Comparison of ENCODE assay signal across 8 mouse cellular contexts in genomic region chr17:23546702-23547505, GRCm38 (mm10). TPM values are rescaled to one million over a fixed set of nuclear protein-coding genes. Genes with fewer than 3 reads are reported as not detected.
DNase-seq lines count a peak whose midpoint lies in the region; ATAC-seq and TF ChIP-seq lines count a peak whose summit lies in the region.

No protein-coding gene starts in this region.

- H3K4me2 ChIP-seq in heart, embryonic 11.5 days, result peak overlapping the region; percentile 63
- peak overlapping the region; percentile 56 for H3K4me2 ChIP-seq in kidney, embryonic 15.5 days
- H3K4me2 ChIP-seq in limb, embryonic 15.5 days, result peak overlapping the region; percentile 45
- H3K4me2 ChIP-seq in midbrain, embryonic 16.5 days (ENCODE audit: low read length), result peak overlapping the region; percentile 58

- WGBS in bone marrow, adult 2 months, result under 1% methylated on average over 42 of the region's 42 CpGs
- under 1% methylated on average over 42 of the region's 42 CpGs for WGBS in heart, embryonic 11.5 days (ENCODE audit: insufficient replicate concordance)
- under 1% methylated on average over 42 of the region's 42 CpGs for WGBS in kidney, embryonic 15.5 days
- 1% methylated on average over 42 of the region's 42 CpGs for WGBS in limb, embryonic 15.5 days
- WGBS in midbrain, embryonic 16.5 days, result under 1% methylated on average over 42 of the region's 42 CpGs

- H3K4me1 ChIP-seq in bone marrow, adult 2 months (ENCODE audit: control insufficient read depth, insufficient read depth, low read length), result no peaks in the 10 kb centered on the region; the same call in 1 of the 2 replicates
- peaks cover 62% of the 10 kb centered on the region for H3K4me1 ChIP-seq in erythroblast, embryonic 14.5 days (ENCODE audit: control insufficient read depth)
- no peaks in the 10 kb centered on the region; the same call in 1 of the 2 replicates for H3K4me1 ChIP-seq in heart, embryonic 11.5 days (ENCODE audit: control insufficient read depth, insufficient read depth, low read length)
- H3K4me1 ChIP-seq in kidney, embryonic 15.5 days, result peaks cover 32% of the 10 kb centered on the region
- peaks cover 22% of the 10 kb centered on the region for H3K4me1 ChIP-seq in limb, embryonic 15.5 days
- peaks cover 5% of the 10 kb centered on the region for H3K4me1 ChIP-seq in midbrain, embryonic 16.5 days (ENCODE audit: control insufficient read depth, insufficient read depth, low read length)

- peak overlapping the region; percentile 85 for H3K4me3 ChIP-seq in bone marrow, adult 2 months (replicated peaks; ENCODE audit: control insufficient read depth, low read depth, low read length)
- peak overlapping the region; percentile 76 for H3K4me3 ChIP-seq in erythroblast, embryonic 14.5 days (replicated peaks)
- H3K4me3 ChIP-seq in heart, embryonic 11.5 days (ENCODE audit: low read depth, low read length), result peak overlapping the region; percentile 82
- peak overlapping the region; percentile 63 for H3K4me3 ChIP-seq in kidney, embryonic 15.5 days (replicated peaks)
- peak overlapping the region; percentile 69 for H3K4me3 ChIP-seq in limb, embryonic 15.5 days
- H3K4me3 ChIP-seq in midbrain, embryonic 16.5 days (ENCODE audit: low read depth, low read length), result peak overlapping the region; percentile 56

- H3K27me3 ChIP-seq in erythroblast, embryonic 14.5 days (ENCODE audit: control insufficient read depth), result 0 out of 2 replicates have a peak, but pooled peaks cover 2% of the 10 kb centered on the region
- no peaks in the 10 kb centered on the region for H3K27me3 ChIP-seq in heart, embryonic 11.5 days (ENCODE audit: control insufficient read depth, insufficient read depth, low read length)
- no peaks in the 10 kb centered on the region; the same call in 1 of the 2 replicates for H3K27me3 ChIP-seq in kidney, embryonic 15.5 days
- no peaks in the 10 kb centered on the region; the same call in 1 of the 2 replicates for H3K27me3 ChIP-seq in limb, embryonic 15.5 days
- H3K27me3 ChIP-seq in midbrain, embryonic 16.5 days (ENCODE audit: control insufficient read depth, insufficient read depth, low read depth, low read length), result 0 out of 2 replicates have a peak, but pooled peaks cover under 1% of the 10 kb centered on the region

- peak overlapping the region; percentile 52 for H3K27ac ChIP-seq in bone marrow, adult 2 months (ENCODE audit: control insufficient read depth, insufficient read depth, low read depth, low read length, poor library complexity)
- peak overlapping the region; percentile 59 for H3K27ac ChIP-seq in heart, embryonic 11.5 days (ENCODE audit: low read depth, low read length)
- peak overlapping the region; percentile 85 for H3K27ac ChIP-seq in kidney, embryonic 15.5 days
- peak overlapping the region; percentile 90 for H3K27ac ChIP-seq in limb, embryonic 15.5 days
- H3K27ac ChIP-seq in midbrain, embryonic 16.5 days (ENCODE audit: low read length), result peak overlapping the region; percentile 59; the same call in 1 of the 2 replicates

- TF ChIP-seq CTCF in bone marrow, adult 2 months (IDR thresholded peaks at IDR 0.05; ENCODE audit: control insufficient read depth, insufficient read depth, low read length), result no peak

- no peaks in the 10 kb centered on the region for H3K9me3 ChIP-seq in erythroblast, embryonic 14.5 days (ENCODE audit: control insufficient read depth, low read length)
- no peaks in the 10 kb centered on the region for H3K9me3 ChIP-seq in heart, embryonic 11.5 days (replicated peaks; ENCODE audit: control insufficient read depth, low read length)
- H3K9me3 ChIP-seq in kidney, embryonic 15.5 days (replicated peaks), result no peaks in the 10 kb centered on the region
- H3K9me3 ChIP-seq in limb, embryonic 15.5 days, result no peaks in the 10 kb centered on the region
- H3K9me3 ChIP-seq in midbrain, embryonic 16.5 days (replicated peaks; ENCODE audit: control insufficient read depth, low read length, poor library complexity, severe bottlenecking), result no peaks in the 10 kb centered on the region

- DNase-seq in A20 (ENCODE audit: low read depth, low spot score), result peak; percentile 92
- DNase-seq in spleen, adult 18-20 months, result peak; percentile 63 to 82

- ATAC-seq in heart, embryonic 11.5 days (replicated peaks; ENCODE audit: insufficient number of reproducible peaks, low FRiP score, low TSS enrichment), result peak; percentile 43
- ATAC-seq in kidney, embryonic 15.5 days (replicated peaks; ENCODE audit: low FRiP score), result peak; percentile 44
- ATAC-seq in limb, embryonic 15.5 days (ENCODE audit: insufficient number of reproducible peaks, low FRiP score, low TSS enrichment, low read depth), result 0 out of 2 replicates have a peak, but pooled peaks have one; percentile 52
- ATAC-seq in midbrain, embryonic 16.5 days, result peak; percentile 11; the same call in 1 of the 2 replicates

- H3K36me3 ChIP-seq in erythroblast, embryonic 14.5 days (ENCODE audit: control insufficient read depth), result no peaks in the 10 kb centered on the region
- no peaks in the 10 kb centered on the region for H3K36me3 ChIP-seq in heart, embryonic 11.5 days (ENCODE audit: control insufficient read depth, insufficient read depth, low read length)
- H3K36me3 ChIP-seq in kidney, embryonic 15.5 days, result no peaks in the 10 kb centered on the region
- H3K36me3 ChIP-seq in limb, embryonic 15.5 days, result no peaks in the 10 kb centered on the region
- H3K36me3 ChIP-seq in midbrain, embryonic 16.5 days (ENCODE audit: control insufficient read depth, insufficient read depth, low read length), result no peaks in the 10 kb centered on the region

- TF ChIP-seq POLR2A in bone marrow, adult 2 months (IDR thresholded peaks at IDR 0.05; ENCODE audit: borderline replicate concordance, control insufficient read depth, low read depth, low read length), result no peak

- peak overlapping the region; percentile 78 for H3K9ac ChIP-seq in heart, embryonic 11.5 days (ENCODE audit: low read depth, low read length)
- peak overlapping the region; percentile 74 for H3K9ac ChIP-seq in kidney, embryonic 15.5 days
- peak overlapping the region; percentile 66 for H3K9ac ChIP-seq in limb, embryonic 15.5 days
- peak overlapping the region; percentile 63 for H3K9ac ChIP-seq in midbrain, embryonic 16.5 days (ENCODE audit: low read depth, low read length)

RNA-seq across cellular contexts. Expression of gene Zfp213, which starts 17.1 kb away (rescaled TPM):
- polyA plus RNA-seq in bone marrow, adult 2 months (2011; ENCODE audit: insufficient read depth, insufficient read length, low replicate concordance, missing spikeins), result 3.6 and 4.3 TPM in 2 replicates
- 0.22 and 0.26 TPM in 2 replicates for polyA plus RNA-seq in erythroblast, embryonic 14.5 days (2012)
- 15.1 and 17.4 TPM in 2 replicates for polyA plus RNA-seq in heart, embryonic 11.5 days (2014; fragmentation: Nextera tagmentation; extraction: Ambion mirVana)
- polyA plus RNA-seq in kidney, embryonic 15.5 days (2015; fragmentation: Nextera tagmentation; extraction: Ambion mirVana), result 20.9 and 22.8 TPM in 2 replicates
- polyA plus RNA-seq in limb, embryonic 15.5 days (2015; fragmentation: Nextera tagmentation; extraction: Ambion mirVana), result 17.5 and 18.2 TPM in 2 replicates
- polyA plus RNA-seq in midbrain, embryonic 16.5 days (2015; fragmentation: Nextera tagmentation; extraction: Ambion mirVana), result 16.0 and 17.9 TPM in 2 replicates

RNA-seq across cellular contexts. Expression of gene Zfp13, which starts 52.4 kb away (rescaled TPM):
- polyA plus RNA-seq in bone marrow, adult 2 months (2011; ENCODE audit: insufficient read depth, insufficient read length, low replicate concordance, missing spikeins), result not detected in 2 replicates
- 0.03 TPM in 1 of 2 replicates, not detected in the other for polyA plus RNA-seq in erythroblast, embryonic 14.5 days (2012)
- 8.9 and 9.0 TPM in 2 replicates for polyA plus RNA-seq in heart, embryonic 11.5 days (2014; fragmentation: Nextera tagmentation; extraction: Ambion mirVana)
- polyA plus RNA-seq in kidney, embryonic 15.5 days (2015; fragmentation: Nextera tagmentation; extraction: Ambion mirVana), result 16.3 and 16.5 TPM in 2 replicates
- 12.4 and 12.9 TPM in 2 replicates for polyA plus RNA-seq in limb, embryonic 15.5 days (2015; fragmentation: Nextera tagmentation; extraction: Ambion mirVana)
- polyA plus RNA-seq in midbrain, embryonic 16.5 days (2015; fragmentation: Nextera tagmentation; extraction: Ambion mirVana), result 28.4 and 29.4 TPM in 2 replicates

RNA-seq across cellular contexts. Expression of gene Zscan10, which starts 53.8 kb away (rescaled TPM):
- 4.2 TPM in 1 of 2 replicates, not detected in the other for polyA plus RNA-seq in bone marrow, adult 2 months (2011; ENCODE audit: insufficient read depth, insufficient read length, low replicate concordance, missing spikeins)
- polyA plus RNA-seq in erythroblast, embryonic 14.5 days (2012), result not detected in 2 replicates
- polyA plus RNA-seq in heart, embryonic 11.5 days (2014; fragmentation: Nextera tagmentation; extraction: Ambion mirVana), result not detected in 2 replicates
- polyA plus RNA-seq in kidney, embryonic 15.5 days (2015; fragmentation: Nextera tagmentation; extraction: Ambion mirVana), result not detected in 2 replicates
- 0.16 and 0.18 TPM in 2 replicates for polyA plus RNA-seq in limb, embryonic 15.5 days (2015; fragmentation: Nextera tagmentation; extraction: Ambion mirVana)
- not detected in 2 replicates for polyA plus RNA-seq in midbrain, embryonic 16.5 days (2015; fragmentation: Nextera tagmentation; extraction: Ambion mirVana)

Comparison
In these comparisons a context has a peak if more than half of its experiments do, and no peak if none do; other contexts are left out.
1. Peak in every context shown above with its lines: DNase-seq, ATAC-seq, H3K4me3 ChIP-seq and H3K27ac ChIP-seq.